Mouse (Mus musculus) intestine, embryonic 16.5 days (tissue): ENCODE results near the gene Vmn2r72. TPM values are rescaled to one million over a fixed set of nuclear protein-coding genes. Genes with fewer than 3 reads are reported as not detected.

Source experiments
- ATAC-seq: fragments of 200-750 bp; cut with Nextera tagmentation; 2 replicates; pipeline ENCODE4 v1.8.0; 2017; ENCODE audit warnings: moderate TSS enrichment, moderate library complexity
- H3K27ac ChIP-seq: fragments of 300-500 bp; sonication (generic); 2 replicates; pipeline ENCODE4 v1.5.1; 2014; ENCODE audit warnings: mild to moderate bottlenecking, low read length
- H3K27me3 ChIP-seq: fragments of 300-500 bp; sonication (generic); replicated peaks from 2 replicates; pipeline ENCODE4 v1.6.1; 2014; ENCODE audit warnings: low read length, control low read depth, mixed read lengths; ENCODE audit not compliant: control insufficient read depth, insufficient read depth
- H3K36me3 ChIP-seq: fragments of 300-500 bp; sonication (generic); 2 replicates; pipeline ENCODE4 v1.6.1; 2014; ENCODE audit warnings: low read length, control low read depth; ENCODE audit not compliant: control insufficient read depth, insufficient read depth
- H3K4me1 ChIP-seq: fragments of 300-500 bp; sonication (generic); 2 replicates; pipeline ENCODE4 v1.6.1; 2014; ENCODE audit warnings: low read length, control low read depth, mixed read lengths; ENCODE audit not compliant: control insufficient read depth, insufficient read depth
- H3K4me2 ChIP-seq: fragments of 300-500 bp; sonication (generic); 2 replicates; pipeline ENCODE4 v1.6.1; 2014; ENCODE audit warnings: low read depth, low read length, control low read depth
- H3K4me3 ChIP-seq: fragments of 300-500 bp; sonication (generic); 2 replicates; pipeline ENCODE4 v1.5.1; 2014; ENCODE audit warnings: mild to moderate bottlenecking, low read length
- H3K9ac ChIP-seq: fragments of 300-500 bp; sonication (generic); 2 replicates; pipeline ENCODE4 v1.6.1; 2014; ENCODE audit warnings: low read depth, low read length
- H3K9me3 ChIP-seq: fragments of 300-500 bp; sonication (generic); 2 replicates; pipeline ENCODE4 v1.6.1; 2016; ENCODE audit warnings: low read length, control low read depth; ENCODE audit not compliant: control insufficient read depth
- WGBS: fragments of 180-500 bp; shearing (Covaris S2); extraction: QIAGEN DNeasy Blood & Tissue Kit; methylation state at CpG from one replicate; pipeline ENCODE4 v1.1.7; 2014; 5-methylcytosine and 5-hydroxymethylcytosine counted together
- polyA plus RNA-seq: library from polyadenylated mRNA; unstranded; fragments of >200 nt; fragmentation: Nextera tagmentation; extraction: Ambion mirVana; gene quantifications from 2 replicates; pipeline ENCODE4 v1.2.1, GENCODE M21; 2015

The Vmn2r72 gene
- not detected in 2 replicates for polyA plus RNA-seq

- Histone ChIP-seq H3K4me2 (no peak within 1 kb of the TSS), H3K4me3 (no peak within 1 kb of the TSS), H3K36me3 (no peaks in the 10 kb centered on the region), H3K27me3 (no peaks in the 10 kb centered on the region), H3K9ac (no peak within 1 kb of the TSS), H3K27ac (no peak within 1 kb of the TSS), H3K4me1 (no peaks in the 10 kb centered on the region), H3K9me3 (no peaks in the 10 kb centered on the region)
- WGBS: 74% methylated on average over 1 of the region's 1 CpGs
- ATAC-seq: no peak
These were observed at the start of gene Vmn2r72 for GRCm38 (mm10) chr7:85754997-85755396. Gene Vmn2r72 (minus strand): TSS chr7:85755097.

Other genes starting within 250 kb of the Vmn2r72 start
- gene Vmn2r71, start 192.0 kb downstream of the Vmn2r72 start, polyA plus RNA-seq: not detected in 2 replicates
- gene Vmn2r70, start 185.9 kb downstream of the Vmn2r72 start, polyA plus RNA-seq: not detected in 2 replicates
- gene Vmn2r73, start 121.2 kb upstream of the Vmn2r72 start, polyA plus RNA-seq: not detected in 2 replicates
- not detected in 2 replicates for gene Vmn2r74, start 206.5 kb upstream of the Vmn2r72 start, polyA plus RNA-seq